Mouse (Mus musculus) right cerebral cortex, postnatal 36 days (tissue): ENCODE measurements around the gene Gm21992.
A peak's percentile ranks its signal among the peaks of the same experiment; 100 is the strongest.
"Not testable (repeated sequence)": the region's sequence is repeated elsewhere in the genome, so short reads cannot be mapped to it uniquely, and the experiment has no call there.

Experiments
- DNase-seq, 2 experiments: peaks; one replicate each; pipeline ENCODE4 v3.0.0; 2022; ENCODE audit warnings: low spot score in 2 of 2, mixed read lengths in 1 of 2

Gm21992 gene

GRCm38 (mm10) chr19:4813015-4813414 lies 1.6 kb upstream of the Gm21992 start:
- DNase-seq = no peak

GRCm38 (mm10) chr19:4812334-4812949 lies 1.0 kb upstream of the Gm21992 start:
- DNase-seq = not testable (repeated sequence)

- no peak for DNase-seq
Measured at GRCm38 (mm10) chr19:4811909-4812242, 464 bp upstream of the Gm21992 start.

- no peak for DNase-seq
Measured at GRCm38 (mm10) chr19:4810746-4811062, 708 bp downstream of the Gm21992 start.

GRCm38 (mm10) chr19:4810309-4810708 lies 1.1 kb downstream of the Gm21992 start:
- no peak for DNase-seq

- no peak for DNase-seq
Measured at GRCm38 (mm10) chr19:4803283-4803682, 8.1 kb downstream of the Gm21992 start.

GRCm38 (mm10) chr19:4802691-4803091 lies 8.7 kb downstream of the Gm21992 start:
- no peak for DNase-seq

GRCm38 (mm10) chr19:4799083-4799482 lies 12.3 kb downstream of the Gm21992 start:
- DNase-seq = no peak

- DNase-seq = no peak
Measured at GRCm38 (mm10) chr19:4797846-4798245, 13.6 kb downstream of the Gm21992 start.

- DNase-seq = no peak
Measured at GRCm38 (mm10) chr19:4795929-4796328, 15.5 kb downstream of the Gm21992 start.

- peak; percentile 97 to 99 for DNase-seq
Measured at GRCm38 (mm10) chr19:4793831-4794422, 17.5 kb downstream of the Gm21992 start, which contains the start of gene Rbm4. Gene Rbm4, minus strand, starts transcription at chr19:4793901.

GRCm38 (mm10) chr19:4793281-4793830 lies 18.1 kb downstream of the Gm21992 start:
- DNase-seq = no peak

- DNase-seq = no peak
Measured at GRCm38 (mm10) chr19:4786313-4786712, 25.1 kb downstream of the Gm21992 start.

GRCm38 (mm10) chr19:4785206-4785605 lies 26.2 kb downstream of the Gm21992 start:
- DNase-seq = no peak

GRCm38 (mm10) chr19:4782891-4783290 lies 28.5 kb downstream of the Gm21992 start:
- no peak for DNase-seq

GRCm38 (mm10) chr19:4772785-4773184 lies 38.6 kb downstream of the Gm21992 start:
- no peak for DNase-seq

- no peak for DNase-seq
Measured at GRCm38 (mm10) chr19:4767507-4768148, 43.8 kb downstream of the Gm21992 start.

GRCm38 (mm10) chr19:4762876-4763275 lies 48.5 kb downstream of the Gm21992 start:
- no peak for DNase-seq

- DNase-seq = not testable (repeated sequence)
Measured at GRCm38 (mm10) chr19:4760544-4760943, 50.9 kb downstream of the Gm21992 start.

GRCm38 (mm10) chr19:4756921-4757320 lies 54.5 kb downstream of the Gm21992 start:
- DNase-seq = no peak

- DNase-seq = peak; percentile 95 to 96
Measured at GRCm38 (mm10) chr19:4756193-4756911, 55.1 kb downstream of the Gm21992 start, which contains the start of gene Rbm4b. Gene Rbm4b, plus strand, starts transcription at chr19:4756497.

GRCm38 (mm10) chr19:4755565-4756192 lies 55.7 kb downstream of the Gm21992 start:
- peak; percentile 82 to 87 for DNase-seq
